Mouse (Mus musculus) hindlimb bud, embryonic 11.5 days (tissue): Measurements from ENCODE around the gene Cpt1c.

Source experiments
- DNase-seq: peaks from one replicate; pipeline ENCODE4 v3.0.0-alpha.2; 2012; ENCODE audit warnings: low read depth, low spot score; ENCODE audit errors: extremely low spot score

The Cpt1c gene

DNA sequence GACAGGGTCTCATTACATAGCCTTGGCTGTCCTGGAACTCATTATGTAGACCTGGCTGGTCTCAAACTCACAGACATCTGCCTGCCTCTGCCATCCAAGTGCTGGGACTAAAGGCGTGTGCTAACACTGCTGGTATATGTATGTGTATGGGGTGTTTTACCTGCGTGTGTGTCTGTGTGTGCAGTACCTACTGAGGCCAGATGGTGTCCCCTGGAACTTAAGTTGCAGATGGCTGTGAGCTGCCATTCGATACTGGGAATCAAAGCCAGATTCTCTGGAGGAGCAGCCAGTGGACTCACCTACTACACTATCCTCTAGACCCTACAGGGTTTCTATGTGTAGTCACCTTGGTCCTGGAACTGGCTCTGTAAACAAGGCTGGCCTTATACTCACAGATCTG is 49.2 kb downstream of the Cpt1c start:
- no peak for DNase-seq

DNA sequence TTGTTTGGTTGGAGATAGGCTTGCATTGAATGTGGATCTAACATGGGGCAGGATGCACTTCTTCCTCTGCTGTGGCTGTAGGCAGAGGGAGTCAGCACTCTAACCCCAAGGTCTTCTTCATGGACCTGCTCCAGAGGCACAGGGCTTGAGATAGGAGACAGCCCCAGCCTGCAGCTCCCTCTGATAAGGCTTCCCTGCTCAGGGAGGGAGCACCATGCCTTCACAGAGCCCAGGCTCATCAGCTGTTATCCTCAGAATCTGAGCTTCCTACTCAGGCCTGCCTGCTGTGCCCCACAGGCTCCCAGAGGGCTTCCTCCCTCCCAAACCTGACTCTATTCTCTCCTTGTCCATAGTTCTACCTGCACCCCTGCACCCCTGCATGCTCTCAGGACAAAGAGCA is 52.1 kb downstream of the Cpt1c start:
- no peak for DNase-seq

DNA sequence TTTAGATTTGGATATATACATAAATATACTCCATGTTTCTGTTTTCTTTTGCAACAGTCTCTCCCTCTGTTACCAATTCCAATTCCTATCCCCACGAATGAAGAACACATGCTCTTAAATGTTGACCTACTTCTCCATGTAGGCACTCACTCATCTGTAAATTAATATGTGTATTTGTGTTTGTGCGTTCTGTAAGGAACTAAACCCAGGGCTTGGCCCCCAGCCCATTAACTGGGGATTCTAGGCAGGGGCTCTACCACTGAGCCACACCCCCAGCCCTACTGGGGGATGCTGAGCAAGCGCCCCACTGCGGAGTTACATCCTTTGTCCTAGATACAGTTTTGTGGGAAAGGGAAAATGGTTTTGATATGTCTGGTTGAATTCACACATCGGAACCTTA is 55.5 kb downstream of the Cpt1c start:
- no peak for DNase-seq

DNA sequence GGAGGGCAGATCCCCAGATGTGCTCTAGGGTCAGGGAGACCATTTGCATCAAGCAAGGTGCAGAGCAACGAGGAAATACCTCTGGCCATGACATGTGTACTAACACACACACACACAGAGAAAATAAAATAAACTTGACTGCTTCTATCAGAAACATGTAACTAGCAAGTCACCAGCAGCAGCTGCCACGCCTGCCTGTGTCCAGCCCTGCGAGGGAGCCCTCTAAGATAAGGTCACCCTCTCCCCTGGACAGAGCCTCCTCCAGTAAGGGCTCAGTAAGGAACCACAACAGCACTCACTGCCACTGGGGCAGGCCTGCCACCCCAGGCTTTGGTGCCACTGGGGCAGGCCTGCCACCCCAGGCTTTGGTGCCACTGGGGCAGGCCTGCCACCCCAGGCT is 56.4 kb downstream of the Cpt1c start:
- DNase-seq: no peak

DNA sequence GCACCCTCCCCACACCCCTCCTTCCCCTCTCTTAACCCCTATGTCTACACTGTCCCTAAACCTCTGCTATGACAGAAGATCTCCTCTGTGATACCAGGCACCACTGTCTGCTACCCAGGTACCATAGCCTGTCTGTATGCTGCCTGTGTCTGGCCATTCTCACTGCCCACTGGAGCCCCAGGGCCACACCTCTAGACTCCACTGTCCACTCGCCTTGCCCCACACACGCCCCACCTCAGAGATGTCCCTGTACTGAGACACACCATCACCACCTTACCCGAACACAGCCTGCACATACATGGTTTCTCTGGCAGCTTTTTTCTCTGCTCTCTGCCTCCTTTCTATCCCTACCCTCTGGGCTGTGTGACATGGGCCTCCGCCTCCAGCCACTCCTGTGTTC is 57.8 kb downstream of the Cpt1c start:
- no peak for DNase-seq

DNA sequence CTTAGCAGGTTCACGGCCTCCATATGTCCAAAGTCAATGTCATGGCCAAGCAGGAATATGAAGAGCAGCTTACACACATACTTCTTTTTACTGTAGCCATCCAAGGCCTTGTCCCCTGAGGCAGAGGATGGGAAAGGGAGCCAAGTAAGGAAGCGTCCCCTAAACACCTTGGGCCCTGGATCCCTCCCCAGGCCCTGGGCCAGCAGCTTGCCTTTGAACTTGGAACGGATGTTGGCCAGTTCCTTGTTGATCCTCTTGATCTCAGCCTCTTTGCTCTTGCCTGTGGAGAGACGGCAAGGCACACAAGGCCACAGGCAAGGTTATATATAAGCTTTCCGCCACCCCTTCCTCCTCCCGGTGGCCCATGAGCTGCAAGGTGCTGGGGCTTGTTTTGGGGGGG is 58.5 kb downstream of the Cpt1c start:
- no peak for DNase-seq

DNA sequence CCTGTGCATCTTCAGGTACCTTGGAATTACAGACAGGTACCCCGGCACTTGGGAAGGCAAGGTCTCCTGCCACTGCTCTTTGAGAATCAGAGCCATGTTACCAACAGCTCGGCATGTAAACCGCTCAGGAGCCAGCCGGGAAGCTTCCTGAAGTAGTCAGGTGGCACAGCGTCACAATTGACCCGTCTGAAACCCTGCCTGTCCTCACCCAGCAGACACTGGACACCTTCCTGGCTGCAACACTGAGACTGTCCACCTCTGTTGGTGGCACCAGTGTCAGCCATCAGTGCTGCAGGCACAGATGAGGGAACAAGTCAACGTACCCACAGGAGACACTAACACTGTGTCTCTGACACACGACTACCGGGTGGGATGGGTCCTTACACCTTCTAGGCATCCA is 59.3 kb downstream of the Cpt1c start:
- DNase-seq: no peak

DNA sequence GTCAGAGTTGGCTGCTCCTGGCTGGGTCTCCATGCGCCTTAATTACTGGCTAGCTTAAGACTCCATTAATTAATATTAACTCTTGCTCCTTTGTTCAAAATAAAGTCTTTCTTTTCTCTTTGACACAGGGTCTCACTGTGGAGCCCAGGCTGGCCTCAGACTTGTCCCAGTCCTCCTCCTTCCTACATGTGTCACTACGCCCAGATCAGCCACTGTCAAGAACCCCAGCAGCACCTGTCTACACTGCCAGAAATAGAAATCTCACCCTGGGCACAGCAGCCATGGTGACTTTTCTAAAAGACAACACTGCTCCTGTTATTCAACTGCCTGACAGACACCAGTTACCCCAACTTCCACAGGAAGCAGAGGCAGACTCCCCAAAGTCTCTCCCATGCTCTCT is 60.3 kb downstream of the Cpt1c start:
- no peak for DNase-seq
